Mouse (Mus musculus): ENCODE data around the gene Fcho1.
"Not testable (repeated sequence)": the region's sequence is repeated elsewhere in the genome, so short reads cannot be mapped to it uniquely, and the experiment has no call there.

The Fcho1 gene

GRCm38 (mm10) chr8:71725122-71725924, at the start of gene Fcho1:
Gene Fcho1, minus strand, starts transcription at chr8:71725716.
- peak; percentile 81 for DNase-seq (ENCODE audit: low read depth, low spot score)

GRCm38 (mm10) chr8:71771336-71771735, 45.8 kb upstream of the Fcho1 start:
- no peak for DNase-seq (ENCODE audit: low read depth, low spot score)

- no peak for DNase-seq (ENCODE audit: low read depth, low spot score)
Observed at GRCm38 (mm10) chr8:71758816-71759215, 33.3 kb upstream of the Fcho1 start.

GRCm38 (mm10) chr8:71752881-71753552, 27.5 kb upstream of the Fcho1 start:
- not testable (repeated sequence) for DNase-seq (ENCODE audit: low read depth, low spot score)

DNA sequence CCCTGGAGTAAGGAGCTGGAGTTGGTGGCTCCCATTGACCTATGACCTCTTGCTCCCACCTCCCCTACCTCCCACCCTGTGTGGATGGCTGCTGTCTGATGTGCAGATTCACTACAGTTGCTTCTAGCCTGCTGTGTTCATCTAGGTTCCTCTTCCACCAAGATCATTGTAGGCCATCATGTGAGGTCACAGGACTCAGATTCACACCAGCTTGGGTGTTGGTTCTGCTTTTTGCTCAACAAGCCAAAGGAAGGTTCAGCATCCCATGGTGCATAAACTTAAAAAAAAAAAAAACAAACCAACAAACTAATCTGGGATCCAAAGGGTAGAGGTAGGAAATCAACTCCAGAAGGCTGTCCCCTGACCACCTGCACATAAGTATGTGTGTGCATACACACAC, 26.7 kb upstream of the Fcho1 start:
- not testable (repeated sequence) for DNase-seq (ENCODE audit: low read depth, low spot score)

DNA sequence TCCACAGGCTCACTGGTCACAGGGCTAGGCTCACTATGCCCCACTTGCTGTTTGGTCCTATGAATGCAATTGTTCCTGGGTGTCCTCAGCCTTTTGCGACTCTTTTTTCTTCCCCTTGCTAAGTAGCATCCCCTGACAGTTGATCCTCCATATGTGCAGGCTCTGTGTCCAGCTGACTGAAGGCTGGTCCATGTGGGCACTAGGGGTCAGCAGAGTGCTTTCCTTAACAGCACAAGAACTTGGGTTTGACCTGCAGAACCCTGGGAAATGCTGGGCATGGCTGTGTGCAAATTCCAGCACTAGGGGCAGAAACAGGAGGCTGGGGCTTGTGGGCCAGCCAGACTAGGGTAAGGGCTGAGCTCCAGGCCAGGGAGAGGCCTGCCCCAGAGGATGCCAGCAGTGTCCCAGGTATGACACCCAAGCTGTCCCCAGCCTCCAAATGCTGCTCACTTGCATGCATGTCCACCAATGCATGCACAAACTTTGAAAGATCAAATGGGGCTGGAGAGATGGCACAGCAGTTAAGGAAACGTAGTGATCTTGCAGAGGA, 25.9 kb upstream of the Fcho1 start:
- not testable (repeated sequence) for DNase-seq (ENCODE audit: low read depth, low spot score)

- not testable (repeated sequence) for DNase-seq (ENCODE audit: low read depth, low spot score)
Observed at GRCm38 (mm10) chr8:71749321-71750075, 24.0 kb upstream of the Fcho1 start.

DNA sequence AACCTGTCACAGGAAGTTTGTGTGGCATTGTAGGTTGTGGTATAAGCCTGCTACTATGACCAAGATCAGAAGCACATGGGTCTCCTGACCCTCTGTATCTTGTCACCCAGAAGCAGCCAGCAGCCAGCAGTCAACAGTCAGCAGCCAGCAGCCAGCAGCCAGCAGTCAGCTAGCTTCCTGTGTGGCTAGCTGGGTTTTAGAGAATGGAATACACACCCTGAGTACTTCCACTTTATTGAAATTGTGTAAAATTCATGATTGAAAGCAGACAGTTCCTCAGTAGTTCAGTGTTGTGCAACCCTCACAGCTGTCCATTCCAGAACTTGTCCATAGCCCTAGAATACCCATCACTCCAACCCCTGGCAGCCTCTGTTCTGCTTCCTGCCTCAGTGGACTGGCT, 21.6 kb upstream of the Fcho1 start:
- not testable (repeated sequence) for DNase-seq (ENCODE audit: low read depth, low spot score)

GRCm38 (mm10) chr8:71745322-71745721, 19.8 kb upstream of the Fcho1 start:
- no peak for DNase-seq (ENCODE audit: low read depth, low spot score)

GRCm38 (mm10) chr8:71742783-71743182, 17.3 kb upstream of the Fcho1 start:
- no peak for DNase-seq (ENCODE audit: low read depth, low spot score)

DNA sequence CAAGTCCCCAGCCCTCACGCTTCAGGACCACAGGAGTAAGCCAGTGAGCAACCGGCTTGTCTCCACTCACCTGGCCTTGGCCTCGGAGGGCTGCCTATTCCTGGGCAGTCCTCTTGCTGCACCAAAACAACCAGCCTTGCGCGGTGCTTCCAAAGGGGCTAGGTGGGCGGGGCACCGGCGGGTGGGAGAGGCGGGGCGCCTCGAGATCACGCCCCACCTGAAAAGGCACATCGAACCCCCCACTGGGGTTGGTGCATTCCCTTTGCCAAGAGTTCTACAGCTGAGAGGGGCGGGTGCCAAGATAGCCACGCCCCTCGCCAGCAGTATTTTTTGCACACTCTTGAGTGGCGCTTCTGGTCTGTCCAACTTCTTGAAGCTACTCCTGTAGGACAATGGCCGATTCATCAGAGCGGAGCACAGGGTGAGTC, 16.2 kb upstream of the Fcho1 start:
- no peak for DNase-seq (ENCODE audit: low read depth, low spot score)

DNA sequence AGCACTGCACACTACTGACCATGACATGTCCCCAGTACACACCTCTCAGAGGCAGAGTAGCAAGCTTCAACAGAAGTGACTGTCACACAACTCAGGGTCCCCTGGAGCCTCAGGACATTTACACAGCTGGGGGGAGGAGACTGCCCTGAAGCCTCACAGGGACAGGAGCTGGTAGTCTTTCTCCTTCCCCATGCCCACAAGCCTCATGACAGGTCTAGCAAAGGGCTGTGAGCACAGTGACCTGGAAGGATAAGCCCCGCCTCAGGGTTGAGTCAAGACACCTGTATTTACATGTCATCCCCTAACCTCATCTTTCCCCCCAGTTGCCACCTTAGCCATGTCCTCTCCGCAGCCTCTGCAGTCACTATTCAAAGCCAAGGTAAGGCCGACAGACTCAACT, 15.7 kb upstream of the Fcho1 start:
- DNase-seq (ENCODE audit: low read depth, low spot score), result no peak

DNA sequence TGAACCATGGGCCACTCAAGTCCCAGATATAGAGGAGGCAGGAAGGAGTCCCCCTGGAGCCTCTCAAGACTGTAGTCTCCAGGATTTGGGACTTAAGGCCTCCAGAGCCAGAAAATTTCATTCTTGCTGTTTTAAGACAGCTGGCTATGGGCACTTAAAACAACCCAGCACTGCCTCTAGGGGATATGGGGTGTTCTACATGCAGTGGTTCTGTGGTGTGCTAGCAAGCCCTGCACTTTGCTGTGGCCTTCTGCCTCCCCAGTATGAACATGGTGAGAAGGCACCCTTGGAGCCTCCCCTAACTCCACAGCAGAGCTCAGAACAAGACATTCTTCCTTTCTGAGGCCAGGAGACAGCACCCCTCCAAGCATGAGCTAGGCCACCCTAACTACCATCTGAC, 12.8 kb upstream of the Fcho1 start:
- not testable (repeated sequence) for DNase-seq (ENCODE audit: low read depth, low spot score)

GRCm38 (mm10) chr8:71731652-71732230, 6.2 kb upstream of the Fcho1 start:
- DNase-seq (ENCODE audit: low read depth, low spot score), result no peak

DNA sequence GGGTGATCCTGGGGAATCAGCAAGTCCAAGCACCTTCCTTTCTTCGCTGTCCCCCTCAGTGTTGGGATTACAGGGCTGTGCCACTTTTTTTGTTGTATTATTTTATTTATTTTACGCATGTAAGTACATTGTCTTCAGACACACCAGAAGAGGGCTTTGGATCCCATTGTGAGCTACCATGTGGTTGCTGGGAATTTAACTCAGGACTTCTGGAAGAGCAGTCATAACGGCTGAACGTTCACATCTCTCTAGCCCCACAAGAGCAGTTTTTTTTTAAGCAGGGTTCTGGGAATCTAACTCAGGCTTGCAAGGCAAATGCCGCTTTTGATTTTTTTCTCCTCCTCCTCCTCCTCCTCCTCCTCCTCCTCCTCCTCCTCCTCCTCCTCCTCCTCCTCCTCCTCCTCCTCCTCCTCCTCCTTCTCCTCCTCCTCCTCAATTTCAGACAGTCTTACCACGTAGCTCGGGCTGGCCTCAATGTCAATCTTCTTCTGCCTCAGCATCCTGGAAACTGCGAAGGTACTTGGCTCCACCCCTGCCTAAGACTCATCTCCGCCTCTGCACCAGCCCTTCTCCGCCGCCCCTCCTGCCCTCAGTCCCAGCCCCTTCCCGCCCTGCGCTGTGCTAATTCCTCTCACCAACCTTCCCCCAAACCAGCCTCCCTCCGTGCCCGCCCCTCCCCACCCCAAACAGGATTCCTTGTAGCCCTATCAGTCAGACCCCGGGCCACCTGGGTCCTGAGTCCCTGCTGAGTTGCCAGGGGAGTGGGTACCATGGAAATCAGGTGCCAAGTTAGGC, 3.5 kb upstream of the Fcho1 start:
- no peak for DNase-seq (ENCODE audit: low read depth, low spot score)

DNA sequence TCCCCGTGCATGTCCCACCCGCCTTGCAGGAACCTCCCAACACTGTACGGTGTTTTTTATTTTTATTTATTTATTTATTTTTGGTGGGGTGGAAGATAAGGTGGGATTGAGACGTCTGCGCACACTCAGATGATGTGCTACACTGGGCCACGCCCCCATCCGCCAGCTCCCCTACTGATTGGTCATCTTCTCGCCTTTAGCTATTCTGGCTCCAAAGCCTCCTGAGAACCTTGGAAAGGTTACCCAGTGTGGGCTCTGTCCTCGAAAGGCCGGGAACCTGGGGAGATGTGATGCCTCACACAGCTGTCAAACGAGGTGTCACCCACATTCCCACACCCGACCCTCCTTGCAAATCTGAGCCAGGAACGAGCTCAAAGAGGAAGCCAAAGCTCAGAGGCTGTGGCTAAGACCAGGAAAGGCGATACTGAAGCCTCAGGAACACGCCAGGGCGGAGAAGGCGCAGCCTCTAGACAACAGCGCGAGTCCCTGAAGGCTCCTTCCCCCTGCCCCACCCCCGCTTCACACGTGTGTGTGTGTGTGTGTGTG, 2.8 kb upstream of the Fcho1 start:
- DNase-seq (ENCODE audit: low read depth, low spot score), result no peak

DNA sequence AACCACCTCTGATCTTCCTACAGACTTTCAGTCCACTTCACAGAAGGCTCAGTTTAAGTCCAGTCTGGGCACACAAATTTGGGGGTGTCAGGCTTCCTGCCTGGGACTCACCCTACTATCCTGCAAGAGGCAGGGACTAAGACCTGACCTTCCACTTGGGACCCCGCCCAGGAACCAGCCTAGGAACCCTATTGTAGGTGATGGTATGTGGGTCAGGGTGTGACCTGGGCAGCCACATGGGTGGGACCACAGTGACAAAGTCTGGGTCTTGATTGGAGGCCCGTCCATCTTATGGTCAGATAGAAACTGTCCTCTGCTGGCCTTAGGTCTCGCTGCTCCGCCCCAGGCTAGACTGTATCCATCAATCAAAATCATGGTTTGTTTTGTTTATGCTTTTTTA, 1.1 kb downstream of the Fcho1 start:
- no peak for DNase-seq (ENCODE audit: low read depth, low spot score)

DNA sequence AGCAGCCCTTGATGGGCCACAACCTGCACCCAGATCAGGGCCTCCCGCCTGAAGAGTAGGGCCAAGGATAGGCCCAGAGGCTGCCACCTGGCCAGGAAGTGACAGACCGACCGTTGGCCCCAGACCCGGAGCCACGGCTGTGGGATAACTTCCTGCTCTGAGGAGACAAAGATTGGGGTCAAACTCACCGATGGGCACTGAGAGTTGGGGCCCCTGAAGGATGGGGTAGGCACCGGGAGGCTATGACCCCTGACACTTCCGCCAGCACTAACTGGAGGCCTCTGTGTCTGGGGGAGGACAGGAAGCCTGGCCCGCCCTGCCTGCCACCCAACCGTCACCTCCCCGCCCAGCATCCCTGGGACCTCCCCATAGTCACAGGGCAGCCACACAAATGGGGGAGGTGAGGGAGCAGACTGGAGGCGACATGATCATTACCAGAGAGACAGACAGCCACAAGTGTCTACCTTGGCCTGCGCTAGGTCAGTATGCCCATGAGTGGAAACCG, 2.4 kb downstream of the Fcho1 start:
- DNase-seq (ENCODE audit: low read depth, low spot score), result no peak

DNA sequence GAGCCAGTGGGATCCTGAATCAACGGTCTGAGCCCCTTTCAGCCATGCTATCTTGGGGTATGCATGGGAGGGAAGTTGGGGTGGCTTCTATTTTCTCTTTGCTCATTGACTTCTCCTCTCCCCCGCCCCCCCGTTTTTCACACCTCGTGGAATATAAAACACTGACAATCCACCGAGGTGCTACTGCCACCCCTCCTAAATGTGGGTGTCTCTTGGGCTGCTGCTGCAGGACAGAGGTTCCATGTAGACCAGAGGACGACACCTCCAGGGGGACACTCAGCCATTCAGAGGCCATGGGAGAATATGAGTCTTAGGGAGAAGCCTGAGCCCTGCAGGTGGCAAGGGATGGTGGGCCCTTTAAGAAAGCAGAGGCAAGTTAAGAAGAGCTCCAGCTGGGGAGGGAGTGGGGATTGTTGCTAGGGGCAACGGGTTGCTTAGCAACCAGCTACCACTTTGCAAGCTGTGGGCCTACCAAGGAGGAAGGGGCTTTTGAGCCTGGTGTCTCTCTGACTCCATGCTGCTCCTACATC, 5.5 kb downstream of the Fcho1 start:
- no peak for DNase-seq (ENCODE audit: low read depth, low spot score)

DNA sequence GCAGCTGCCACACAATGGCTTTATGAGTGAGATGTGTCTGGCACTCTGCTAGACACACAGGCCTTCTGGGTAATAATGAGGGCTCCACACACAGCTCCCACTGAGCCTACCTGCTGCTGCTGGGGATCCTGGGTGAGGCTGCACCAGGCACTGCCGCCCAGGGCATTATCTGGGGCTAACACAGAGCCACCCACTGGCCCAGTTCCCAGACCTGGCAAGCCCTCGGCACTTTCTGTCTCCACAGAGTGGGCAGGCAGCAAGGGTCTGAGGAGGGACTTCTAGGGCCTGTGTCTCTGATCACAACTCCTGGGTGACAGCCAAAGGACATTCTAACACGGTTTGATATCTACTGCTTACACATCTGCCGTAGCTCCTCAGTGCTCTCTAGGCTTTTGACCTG, 6.3 kb downstream of the Fcho1 start:
- no peak for DNase-seq (ENCODE audit: low read depth, low spot score)

Data from WW6 (cell line).